ENCODE assay signal across 16 mouse cellular contexts in the genomic region with DNA sequence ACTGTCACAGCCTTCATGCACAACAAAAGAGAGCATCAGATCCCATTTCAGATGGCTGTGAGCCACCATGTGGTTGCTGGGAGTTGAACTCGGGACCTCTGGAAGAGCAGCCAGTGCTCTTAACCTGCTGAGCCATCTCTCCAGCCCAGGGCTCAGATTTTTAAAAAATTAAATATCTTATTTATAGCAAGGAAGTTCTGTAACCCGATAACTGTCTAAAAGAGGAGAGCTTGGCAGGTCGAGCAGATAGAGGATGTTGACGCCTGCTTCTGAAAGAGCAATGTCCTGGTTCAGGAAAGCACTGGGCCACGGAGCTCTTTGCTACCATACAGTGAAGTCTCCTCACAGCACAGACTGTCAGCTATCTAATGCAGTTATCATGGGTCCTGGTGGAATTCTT.
"Had no signal": no experiment of that assay in that cellular context is flagged by ENCODE, and none has a peak within 500 bp of the region (broad histone marks: within the 10 kb centered on the region; RNA-seq: fewer than 3 reads in every experiment).

No protein-coding gene starts in this region.

- H3K36me3 ChIP-seq: neural tube, embryonic 12.5 days; neural tube, embryonic 13.5 days; stomach, embryonic 15.5 days had no signal

- H3K4me2 ChIP-seq: neural tube, embryonic 12.5 days; neural tube, embryonic 13.5 days; neural tube, embryonic 15.5 days; stomach, embryonic 15.5 days had no signal

- H3K4me3 ChIP-seq: neural tube, embryonic 12.5 days; neural tube, embryonic 13.5 days; neural tube, embryonic 15.5 days; stomach, embryonic 15.5 days had no signal

- H3K4me1 ChIP-seq: neural tube, embryonic 15.5 days had no signal

- H3K27ac ChIP-seq: neural tube, embryonic 12.5 days; neural tube, embryonic 13.5 days; neural tube, embryonic 15.5 days; stomach, embryonic 15.5 days; stomach, postnatal 0 days had no signal

- H3K9ac ChIP-seq: neural tube, embryonic 12.5 days; neural tube, embryonic 13.5 days; neural tube, embryonic 15.5 days; stomach, embryonic 15.5 days had no signal

- H3K27me3 ChIP-seq: neural tube, embryonic 12.5 days; neural tube, embryonic 13.5 days; neural tube, embryonic 15.5 days; stomach, embryonic 15.5 days had no signal

- H3K9me3 ChIP-seq: neural tube, embryonic 12.5 days; neural tube, embryonic 13.5 days; neural tube, embryonic 15.5 days; stomach, embryonic 15.5 days had no signal

- DNase-seq: retina, postnatal 1 day; right cerebral cortex, adult 18-20 months; right cerebral cortex, postnatal 25 days; right cerebral cortex, postnatal 4 days; spleen, adult 18-20 months; thymus, adult 18-20 months; thymus, adult 2 months; thymus, postnatal 14 days; thymus, postnatal 25 days; thymus, postnatal 36 days; thymus, postnatal 4 days had no signal
